Mouse (Mus musculus) stomach, postnatal 0 days (tissue): Measurements from ENCODE around the gene Retreg1. TPM values are rescaled to one million over a fixed set of nuclear protein-coding genes. Genes with fewer than 3 reads are reported as not detected.

Experiments used
- ATAC-seq: fragments of 200-750 bp; cut with Nextera tagmentation; 2 replicates; pipeline ENCODE4 v1.8.0; 2017; ENCODE audit not compliant: low FRiP score, low TSS enrichment
- DNase-seq: peaks from one replicate; pipeline ENCODE4 v3.0.0-alpha.2; 2016; ENCODE audit warnings: low spot score
- H3K27ac ChIP-seq: fragments of 300-500 bp; sonication (generic); replicated peaks from 2 replicates; pipeline ENCODE4 v1.5.1; 2014; ENCODE audit warnings: mild to moderate bottlenecking, control low read depth
- H3K27me3 ChIP-seq: fragments of 300-500 bp; sonication (generic); 2 replicates; pipeline ENCODE4 v1.6.1; 2014; ENCODE audit warnings: low read length; ENCODE audit not compliant: control insufficient read depth, insufficient read depth
- H3K36me3 ChIP-seq: fragments of 300-500 bp; sonication (generic); 2 replicates; pipeline ENCODE4 v1.6.1; 2014; ENCODE audit warnings: low read length, mixed read lengths; ENCODE audit not compliant: control insufficient read depth, insufficient read depth
- H3K4me1 ChIP-seq: fragments of 300-500 bp; sonication (generic); replicated peaks from 2 replicates; pipeline ENCODE4 v1.6.1; 2014; ENCODE audit warnings: antibody characterized with exemption; ENCODE audit not compliant: control insufficient read depth, insufficient read depth
- H3K4me2 ChIP-seq: fragments of 300-500 bp; sonication (generic); replicated peaks from 2 replicates; pipeline ENCODE4 v1.6.1; 2014; ENCODE audit warnings: low read depth, mild to moderate bottlenecking, control low read depth, moderate library complexity
- H3K4me3 ChIP-seq: fragments of 300-500 bp; sonication (generic); 2 replicates; pipeline ENCODE4 v1.5.1; 2014; ENCODE audit warnings: low read depth, low read length, control low read depth
- H3K9ac ChIP-seq: fragments of 300-500 bp; sonication (generic); 2 replicates; pipeline ENCODE4 v1.6.1; 2014; ENCODE audit warnings: mild to moderate bottlenecking, low read length, control low read depth, mixed read lengths
- H3K9me3 ChIP-seq: fragments of 300-500 bp; sonication (generic); 2 replicates; pipeline ENCODE4 v1.6.1; 2016; ENCODE audit warnings: low read length; ENCODE audit not compliant: control insufficient read depth
- CTCF ChIP-seq: IDR thresholded peaks from 2 replicates; pipeline ENCODE4 v1.5.1; 2016; ENCODE audit warnings: antibody characterized with exemption, low read depth, mild to moderate bottlenecking, moderate library complexity
- EP300 ChIP-seq: optimal IDR thresholded peaks from 2 replicates; pipeline ENCODE3; 2016; ENCODE audit warnings: antibody characterized with exemption
- WGBS: fragments of 180-500 bp; shearing (Covaris S2); extraction: QIAGEN DNeasy Blood & Tissue Kit; methylation state at CpG from one replicate; pipeline ENCODE4 v1.1.7; 2014; 5-methylcytosine and 5-hydroxymethylcytosine counted together
- polyA plus RNA-seq: library from polyadenylated mRNA; unstranded; fragments of >200 nt; fragmentation: Nextera tagmentation; extraction: Ambion mirVana; gene quantifications from 2 replicates; pipeline ENCODE4 v1.2.1, GENCODE M21; 2015

The Retreg1 gene
- polyA plus RNA-seq, 1 experiment from 2014 or later, result 32.8 TPM

DNA sequence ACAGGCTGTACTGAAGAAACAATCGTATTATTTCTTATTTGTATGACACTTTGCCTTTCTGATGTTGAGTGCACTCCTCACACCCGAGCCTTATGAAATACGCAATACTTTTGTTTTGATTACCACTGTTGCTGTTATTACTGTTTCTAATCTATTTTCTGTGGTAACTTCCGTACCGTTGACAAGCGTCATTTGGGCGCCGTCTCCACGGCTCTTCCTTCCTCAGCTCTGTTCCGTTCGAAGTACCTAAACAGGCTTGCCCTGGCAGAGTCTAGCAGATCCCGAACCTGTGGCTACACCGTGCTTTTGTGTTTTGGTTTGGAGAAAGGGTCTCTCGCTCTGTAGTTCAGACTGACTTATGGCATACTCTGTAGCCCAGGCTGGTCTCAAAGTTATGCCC, 84.1 kb downstream of the Retreg1 start:
- no peak overlapping the region for H3K27ac ChIP-seq
- H3K9me3 ChIP-seq, result no peaks in the 10 kb centered on the region
- H3K27me3 ChIP-seq, result no peaks in the 10 kb centered on the region
- H3K4me3 ChIP-seq, result no peak overlapping the region
- no peaks in the 10 kb centered on the region for H3K4me1 ChIP-seq
- H3K36me3 ChIP-seq, result no peaks in the 10 kb centered on the region
- TF ChIP-seq CTCF (no peak), EP300 (no peak)
- no peak for DNase-seq
- H3K4me2 ChIP-seq, result no peak overlapping the region
- no peak overlapping the region for H3K9ac ChIP-seq
- WGBS, result 91% methylated on average over 14 of the region's 14 CpGs
- no peak for ATAC-seq

DNA sequence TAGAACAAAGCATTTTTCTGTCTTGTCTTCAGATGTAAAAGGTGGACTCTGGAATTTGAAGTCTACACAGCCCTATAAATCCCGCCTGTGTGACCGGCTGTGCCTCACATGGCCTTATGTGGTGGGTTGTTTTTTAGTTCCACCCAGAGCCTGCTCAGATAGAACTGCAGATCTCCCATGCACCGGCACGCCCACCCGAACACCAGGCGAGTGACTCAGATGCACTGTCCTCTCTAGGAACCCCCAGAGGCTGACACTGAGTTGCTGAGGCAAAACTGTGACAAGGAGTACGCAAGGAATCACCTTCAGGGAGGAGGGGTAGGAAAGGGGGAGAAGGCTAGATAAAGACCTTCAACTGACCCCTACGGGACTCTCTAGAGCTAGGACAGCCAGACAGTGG, 85.0 kb downstream of the Retreg1 start:
- Histone ChIP-seq H3K27me3 (no peaks in the 10 kb centered on the region), H3K27ac (no peak overlapping the region), H3K36me3 (no peaks in the 10 kb centered on the region), H3K4me1 (peaks cover 1% of the 10 kb centered on the region; the same call in 1 of the 2 replicates), H3K9me3 (no peaks in the 10 kb centered on the region), H3K9ac (no peak overlapping the region), H3K4me3 (no peak overlapping the region), H3K4me2 (no peak overlapping the region)
- WGBS, result 80% methylated on average over 8 of the region's 8 CpGs
- TF ChIP-seq CTCF, result no peak
- no peak for TF ChIP-seq EP300
- no peak for ATAC-seq
- no peak for DNase-seq

DNA sequence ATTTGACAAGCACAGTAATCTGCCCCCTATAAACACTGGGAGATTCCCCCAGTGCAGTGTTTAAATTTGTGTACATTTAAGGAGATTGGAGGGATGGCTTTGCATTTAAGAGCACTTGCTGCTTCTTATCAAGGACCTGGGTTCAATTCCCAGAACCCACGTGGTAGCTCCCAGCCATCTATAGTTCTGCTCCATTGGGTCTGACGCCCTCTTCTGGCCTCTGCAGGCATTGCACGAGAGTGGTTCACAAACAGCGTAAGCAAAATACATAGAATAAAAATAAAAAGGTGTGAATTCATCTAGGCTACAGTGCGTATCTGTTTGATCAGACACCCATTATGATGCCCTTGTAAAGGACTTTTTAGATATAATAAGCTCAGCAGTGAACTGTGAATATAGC, 85.9 kb downstream of the Retreg1 start:
- DNase-seq (no peak), ATAC-seq (no peak)
- Histone ChIP-seq H3K27ac (no peak overlapping the region), H3K9me3 (no peaks in the 10 kb centered on the region), H3K27me3 (no peaks in the 10 kb centered on the region), H3K4me2 (no peak overlapping the region), H3K36me3 (no peaks in the 10 kb centered on the region), H3K9ac (no peak overlapping the region), H3K4me1 (peaks cover 8% of the 10 kb centered on the region; the same call in 1 of the 2 replicates), H3K4me3 (no peak overlapping the region)
- TF ChIP-seq EP300 (no peak), CTCF (peak; percentile 58)
- WGBS, result 65% methylated on average over 5 of the region's 5 CpGs

DNA sequence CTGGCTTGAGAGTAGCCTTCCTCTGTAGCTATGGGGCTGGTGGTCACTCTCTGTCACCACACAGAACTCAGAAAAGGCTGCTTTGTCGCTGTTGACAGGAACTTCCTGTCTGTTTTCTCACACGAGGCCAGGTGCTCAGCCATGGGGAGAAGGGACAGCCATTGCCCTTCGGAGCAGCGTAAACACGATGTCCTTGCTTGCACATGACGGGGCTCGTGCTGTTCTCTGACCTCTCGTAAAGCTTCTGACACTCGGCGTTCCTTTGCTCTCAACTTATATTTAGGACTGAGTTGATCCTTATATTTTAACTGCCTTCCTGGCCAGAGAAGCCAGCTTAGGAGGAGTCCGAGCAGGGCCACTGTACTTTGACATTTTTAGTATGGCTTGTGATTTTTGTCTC, 86.5 kb downstream of the Retreg1 start:
- no peak for ATAC-seq

DNA sequence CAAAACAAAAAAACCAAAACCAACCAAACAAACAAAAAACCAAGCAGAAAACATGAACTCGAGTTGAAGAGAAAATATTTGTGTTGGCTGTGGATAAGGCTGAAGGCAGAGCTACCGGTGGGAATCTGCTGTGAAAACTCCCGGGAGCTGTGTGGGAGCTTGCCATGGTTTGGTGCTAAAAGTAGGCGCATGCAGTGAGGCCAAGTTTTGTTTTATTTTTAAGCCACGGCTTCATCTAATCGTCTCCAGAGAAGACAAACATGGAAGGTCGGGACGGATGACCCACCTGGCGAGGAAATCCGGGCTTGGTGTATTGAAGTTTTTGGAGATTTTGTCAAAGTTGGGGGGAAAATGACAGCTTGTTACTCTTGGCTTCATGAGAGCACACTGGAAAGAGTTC, 87.0 kb downstream of the Retreg1 start:
- ATAC-seq (no peak), DNase-seq (no peak)
- no peak for TF ChIP-seq CTCF
- TF ChIP-seq EP300, result no peak
- 65% methylated on average over 10 of the region's 10 CpGs for WGBS
- peaks cover 8% of the 10 kb centered on the region; the same call in 1 of the 2 replicates for H3K4me1 ChIP-seq
- H3K9ac ChIP-seq, result no peak overlapping the region
- H3K4me2 ChIP-seq, result no peak overlapping the region
- H3K27me3 ChIP-seq, result no peaks in the 10 kb centered on the region
- no peak overlapping the region for H3K27ac ChIP-seq
- no peaks in the 10 kb centered on the region for H3K9me3 ChIP-seq
- no peaks in the 10 kb centered on the region for H3K36me3 ChIP-seq
- H3K4me3 ChIP-seq, result no peak overlapping the region

More for the DNA sequence above, 86.5 kb downstream of the Retreg1 start:
- Histone ChIP-seq H3K27me3 (no peaks in the 10 kb centered on the region), H3K9me3 (no peaks in the 10 kb centered on the region), H3K9ac (no peak overlapping the region), H3K36me3 (no peaks in the 10 kb centered on the region), H3K4me3 (no peak overlapping the region), H3K4me1 (peaks cover 8% of the 10 kb centered on the region; the same call in 1 of the 2 replicates), H3K27ac (no peak overlapping the region), H3K4me2 (no peak overlapping the region)
- TF ChIP-seq EP300 (no peak), CTCF (no peak)
- DNase-seq, result no peak
- 52% methylated on average over 11 of the region's 11 CpGs for WGBS

DNA sequence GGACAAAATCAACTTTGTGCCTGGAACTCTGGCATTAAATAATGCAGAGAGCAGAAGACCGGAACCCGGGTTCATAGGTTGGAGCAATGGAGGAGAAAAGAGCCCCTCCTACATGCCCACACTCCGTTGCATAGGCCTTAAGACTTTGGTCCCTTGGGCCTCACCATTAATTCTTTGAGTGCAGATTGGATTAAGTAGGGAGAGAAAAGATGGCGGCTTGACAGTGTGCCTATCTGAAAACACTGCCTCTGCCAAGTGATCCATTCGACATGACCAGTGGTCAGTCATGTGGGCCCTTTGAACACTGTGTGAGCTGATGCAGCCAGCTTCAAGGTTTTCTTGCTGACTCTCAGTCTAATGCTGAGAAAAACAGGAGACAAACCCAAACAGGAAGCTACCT, 87.7 kb downstream of the Retreg1 start:
- Histone ChIP-seq H3K9me3 (no peaks in the 10 kb centered on the region), H3K36me3 (no peaks in the 10 kb centered on the region), H3K27me3 (no peaks in the 10 kb centered on the region), H3K4me2 (no peak overlapping the region), H3K4me1 (peaks cover 8% of the 10 kb centered on the region; the same call in 1 of the 2 replicates), H3K4me3 (no peak overlapping the region), H3K27ac (no peak overlapping the region), H3K9ac (no peak overlapping the region)
- TF ChIP-seq CTCF, result no peak
- DNase-seq (no peak), ATAC-seq (no peak)
- WGBS, result 94% methylated on average over 5 of the region's 5 CpGs
